Mouse (Mus musculus) lung, postnatal 0 days (tissue): Measurements from ENCODE around the gene Sorbs1. TPM values are rescaled to one million over a fixed set of nuclear protein-coding genes. Genes with fewer than 3 reads are reported as not detected.

ENCODE experiments used
- ATAC-seq: fragments of 200-750 bp; cut with Nextera tagmentation; 2 replicates; pipeline ENCODE4 v1.8.0; 2017; ENCODE audit warnings: moderate library complexity
- DNase-seq: peaks from one replicate; pipeline ENCODE4 v3.0.0-alpha.2; 2016; ENCODE audit warnings: low spot score
- H3K27ac ChIP-seq: fragments of 300-500 bp; sonication (generic); 2 replicates; pipeline ENCODE4 v1.5.1; 2014; ENCODE audit warnings: antibody characterized with exemption, mild to moderate bottlenecking, low read length, mixed read lengths
- H3K27me3 ChIP-seq: fragments of 300-500 bp; sonication (generic); replicated peaks from 2 replicates; pipeline ENCODE4 v1.6.1; 2014; ENCODE audit warnings: low read length, mixed read lengths; ENCODE audit not compliant: insufficient read depth
- H3K36me3 ChIP-seq: fragments of 300-500 bp; sonication (generic); 2 replicates; pipeline ENCODE4 v1.6.1; 2014; ENCODE audit warnings: low read length, mixed read lengths; ENCODE audit not compliant: insufficient read depth
- H3K4me1 ChIP-seq: fragments of 300-500 bp; sonication (generic); 2 replicates; pipeline ENCODE4 v1.6.1; 2014; ENCODE audit warnings: antibody characterized with exemption, low read depth, low read length, mixed read lengths; ENCODE audit not compliant: insufficient read depth
- H3K4me2 ChIP-seq: fragments of 300-500 bp; sonication (generic); replicated peaks from 2 replicates; pipeline ENCODE4 v1.6.1; 2014; ENCODE audit warnings: low read depth, mild to moderate bottlenecking, low read length, moderate library complexity, mixed read lengths
- H3K4me3 ChIP-seq: fragments of 300-500 bp; sonication (generic); 2 replicates; pipeline ENCODE4 v1.5.1; 2014; ENCODE audit warnings: low read depth, low read length
- H3K9ac ChIP-seq: fragments of 300-500 bp; sonication (generic); replicated peaks from 2 replicates; pipeline ENCODE4 v1.6.1; 2014; ENCODE audit warnings: low read depth, mild to moderate bottlenecking
- H3K9me3 ChIP-seq: fragments of 300-500 bp; sonication (generic); 2 replicates; pipeline ENCODE4 v1.6.1; 2016; ENCODE audit warnings: low read length, mixed read lengths
- CTCF ChIP-seq: IDR thresholded peaks from 2 replicates; pipeline ENCODE4 v1.5.1; 2016; ENCODE audit warnings: antibody characterized with exemption, mild to moderate bottlenecking
- EP300 ChIP-seq: IDR thresholded peaks from 2 replicates; pipeline ENCODE4 v1.6.1; 2016; ENCODE audit warnings: antibody characterized with exemption, mild to moderate bottlenecking, control low read depth
- WGBS: fragments of 180-500 bp; shearing (Covaris S2); extraction: QIAGEN DNeasy Blood & Tissue Kit; methylation state at CpG from one replicate; pipeline ENCODE4 v1.1.7; 2014; 5-methylcytosine and 5-hydroxymethylcytosine counted together
- polyA plus RNA-seq: library from polyadenylated mRNA; unstranded; fragments of >200 nt; fragmentation: Nextera tagmentation; extraction: Ambion mirVana; gene quantifications from 2 replicates; pipeline ENCODE4 v1.2.1, GENCODE M21; 2015

Gene Sorbs1
- polyA plus RNA-seq, 1 experiment from 2014 or later = 36.4 TPM

DNA sequence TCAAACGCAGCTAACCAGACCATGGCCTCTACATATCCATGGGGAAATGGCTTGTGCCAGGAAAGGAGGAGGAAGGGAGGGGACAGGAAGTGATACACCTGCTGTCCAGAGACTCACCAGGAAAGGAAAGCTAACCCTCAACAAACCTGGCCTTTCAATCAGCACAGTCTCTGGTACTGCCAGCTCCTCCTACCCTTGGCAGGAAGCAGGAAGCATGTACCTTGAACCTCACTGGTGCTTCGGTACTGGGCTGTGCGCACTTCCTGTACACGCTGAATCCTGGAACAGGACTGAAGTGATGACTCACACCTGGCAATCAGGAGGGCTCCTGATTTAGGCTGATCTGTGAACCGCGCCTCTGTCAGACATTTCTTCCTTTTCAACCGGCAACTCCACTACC is 206.0 kb downstream of the Sorbs1 start:
- Histone ChIP-seq H3K4me3 (no peak overlapping the region), H3K36me3 (no peaks in the 10 kb centered on the region; the same call in 1 of the 2 replicates), H3K27me3 (no peaks in the 10 kb centered on the region), H3K4me2 (no peak overlapping the region), H3K27ac (no peak overlapping the region), H3K4me1 (no peaks in the 10 kb centered on the region), H3K9me3 (no peaks in the 10 kb centered on the region), H3K9ac (no peak overlapping the region)
- 61% methylated on average over 7 of the region's 7 CpGs for WGBS
- ATAC-seq = peak; percentile 61; the same call in 1 of the 2 replicates
- peak; percentile 13 for DNase-seq
- no peak for TF ChIP-seq EP300
- TF ChIP-seq CTCF = no peak

DNA sequence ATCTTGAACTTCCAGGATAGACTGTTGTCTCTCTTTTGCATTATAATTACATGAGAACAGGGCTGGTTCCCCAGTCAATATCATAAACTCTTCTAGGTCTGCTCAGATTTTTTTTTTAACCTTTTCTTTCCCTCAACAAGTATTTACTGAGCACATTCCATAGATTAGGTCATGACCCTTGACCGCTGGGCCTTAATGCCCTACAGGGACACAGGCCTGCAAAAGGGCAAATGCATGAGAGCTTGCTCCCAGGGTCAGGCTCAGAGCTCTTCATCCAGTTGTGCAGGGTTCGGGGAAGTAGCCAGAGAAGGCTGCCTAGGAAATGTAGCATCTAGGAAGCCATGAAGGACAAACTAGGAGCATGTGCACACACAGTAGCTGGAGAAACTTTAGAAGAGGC is 206.9 kb downstream of the Sorbs1 start:
- 73% methylated on average over 2 of the region's 2 CpGs for WGBS
- no peak overlapping the region for H3K27ac ChIP-seq
- no peak overlapping the region for H3K4me2 ChIP-seq
- H3K4me1 ChIP-seq = no peaks in the 10 kb centered on the region
- H3K36me3 ChIP-seq = no peaks in the 10 kb centered on the region; the same call in 1 of the 2 replicates
- H3K9ac ChIP-seq = no peak overlapping the region
- DNase-seq = no peak
- H3K9me3 ChIP-seq = no peaks in the 10 kb centered on the region
- no peaks in the 10 kb centered on the region for H3K27me3 ChIP-seq
- no peak overlapping the region for H3K4me3 ChIP-seq
- TF ChIP-seq CTCF (no peak), EP300 (no peak)
- no peak for ATAC-seq

DNA sequence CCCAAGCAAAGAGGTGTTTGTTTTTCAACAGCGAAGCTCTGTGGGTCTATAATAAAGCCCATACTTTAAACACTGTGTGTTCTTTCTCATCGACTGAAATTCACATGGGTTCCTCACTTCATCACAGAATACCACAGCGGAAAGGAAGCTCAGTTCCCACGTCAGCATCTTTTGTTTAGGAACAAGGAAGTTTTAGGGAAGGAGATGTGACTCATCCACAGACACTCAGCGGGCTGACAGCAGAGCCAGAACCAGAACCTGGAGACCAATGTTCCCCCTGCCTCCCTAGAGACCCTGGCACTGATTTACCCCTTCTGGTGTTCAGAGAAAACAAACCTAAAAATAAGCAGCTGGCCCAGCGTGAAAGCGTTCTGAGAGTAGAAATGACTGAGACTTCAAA is 208.1 kb downstream of the Sorbs1 start:
- H3K27ac ChIP-seq = no peak overlapping the region
- H3K4me2 ChIP-seq = no peak overlapping the region
- H3K27me3 ChIP-seq = no peaks in the 10 kb centered on the region
- no peaks in the 10 kb centered on the region for H3K9me3 ChIP-seq
- no peak overlapping the region for H3K9ac ChIP-seq
- no peak for TF ChIP-seq EP300
- TF ChIP-seq CTCF = no peak
- DNase-seq (no peak), ATAC-seq (no peak)
- WGBS = 56% methylated on average over 7 of the region's 7 CpGs
- no peaks in the 10 kb centered on the region for H3K4me1 ChIP-seq
- no peak overlapping the region for H3K4me3 ChIP-seq
- H3K36me3 ChIP-seq = peaks cover 3% of the 10 kb centered on the region; the same call in 1 of the 2 replicates

DNA sequence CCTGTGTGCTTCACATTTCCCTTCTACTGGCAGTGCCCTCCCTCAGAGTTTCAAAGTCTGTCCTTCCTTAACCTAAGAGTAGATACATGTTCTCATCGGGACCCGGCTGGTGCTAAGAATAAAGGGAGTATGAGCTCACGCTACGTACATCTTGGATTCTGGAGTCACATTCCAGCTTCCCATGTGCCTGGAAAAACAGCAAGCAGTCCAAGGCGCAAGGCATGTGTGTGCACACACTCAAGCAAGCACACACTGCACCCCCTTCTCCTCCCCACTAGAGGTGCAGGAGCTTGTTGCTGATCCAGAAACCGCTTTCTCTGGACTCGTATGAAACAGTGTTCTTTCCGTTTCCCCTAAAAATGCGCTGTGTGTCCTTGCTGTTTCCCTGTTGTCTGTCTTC is 210.7 kb downstream of the Sorbs1 start:
- Histone ChIP-seq H3K36me3 (0 out of 2 replicates have a peak, but pooled peaks cover 3% of the 10 kb centered on the region), H3K9ac (no peak overlapping the region), H3K27ac (no peak overlapping the region), H3K4me1 (no peaks in the 10 kb centered on the region), H3K9me3 (no peaks in the 10 kb centered on the region), H3K27me3 (no peaks in the 10 kb centered on the region), H3K4me3 (no peak overlapping the region), H3K4me2 (no peak overlapping the region)
- TF ChIP-seq EP300 (no peak), CTCF (peak; percentile 31)
- DNase-seq = peak; percentile 23
- 49% methylated on average over 9 of the region's 9 CpGs for WGBS
- ATAC-seq = peak; percentile 57

DNA sequence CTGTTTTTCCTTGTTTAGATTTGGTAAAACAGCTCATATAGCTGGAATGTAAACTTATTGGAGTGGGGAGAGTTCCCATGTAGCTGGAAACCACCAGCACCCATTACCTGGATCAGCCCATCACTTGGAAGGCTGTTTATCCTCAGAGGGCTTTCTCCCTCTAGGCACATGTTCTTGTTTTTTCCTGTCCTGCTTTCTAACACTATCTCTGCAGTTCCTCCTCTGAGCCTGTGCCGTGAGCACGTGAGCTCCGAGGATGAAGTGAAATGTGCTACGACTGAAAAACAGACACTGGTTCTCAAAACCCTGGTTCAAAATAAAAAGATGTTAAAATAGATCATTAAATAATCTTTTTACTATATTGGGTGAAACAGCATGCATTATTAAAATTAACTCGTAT is 211.1 kb downstream of the Sorbs1 start:
- DNase-seq = no peak
- Histone ChIP-seq H3K4me3 (no peak overlapping the region), H3K36me3 (0 out of 2 replicates have a peak, but pooled peaks cover 3% of the 10 kb centered on the region), H3K4me2 (no peak overlapping the region), H3K9ac (no peak overlapping the region), H3K27ac (no peak overlapping the region), H3K4me1 (no peaks in the 10 kb centered on the region), H3K27me3 (no peaks in the 10 kb centered on the region), H3K9me3 (no peaks in the 10 kb centered on the region)
- ATAC-seq = no peak
- no peak for TF ChIP-seq CTCF
- no peak for TF ChIP-seq EP300
- WGBS = 68% methylated on average over 5 of the region's 5 CpGs

DNA sequence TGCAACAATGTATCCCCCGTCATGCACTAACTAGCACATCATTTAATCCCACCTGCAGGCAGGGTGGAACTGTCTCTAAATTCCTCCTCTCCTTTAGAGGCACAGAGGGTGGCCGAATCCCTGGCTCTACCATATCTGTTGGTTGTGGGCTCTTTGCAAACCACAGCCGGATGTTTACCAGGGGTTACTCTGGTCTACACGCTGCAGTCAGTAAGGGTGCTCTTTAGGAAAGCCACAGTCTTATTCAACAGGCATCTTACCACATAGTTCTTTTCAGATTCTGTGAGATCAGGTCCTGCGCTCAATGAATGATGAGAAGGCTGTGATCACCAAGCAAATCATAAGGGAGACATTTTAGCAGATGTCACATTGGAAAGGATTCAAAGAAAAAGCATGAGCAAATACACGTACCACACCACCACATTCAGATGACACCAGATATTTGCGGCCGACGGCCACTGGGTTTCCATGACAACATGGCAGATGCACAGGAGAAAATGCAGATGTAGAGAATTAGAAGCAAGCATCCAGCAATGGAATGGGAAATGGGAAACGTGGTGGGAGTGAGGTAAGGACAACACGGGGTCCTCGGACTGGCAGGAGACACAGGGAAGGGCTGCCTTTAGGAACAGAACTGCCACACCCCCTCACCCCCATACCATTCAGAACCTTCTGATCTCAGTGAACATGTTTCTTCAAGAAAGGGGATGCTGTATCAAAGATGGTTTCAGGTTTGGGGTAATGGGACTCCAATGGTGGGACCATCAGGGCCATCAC is 213.4 kb downstream of the Sorbs1 start:
- ATAC-seq (no peak), DNase-seq (no peak)
- H3K27me3 ChIP-seq = no peaks in the 10 kb centered on the region
- no peaks in the 10 kb centered on the region for H3K9me3 ChIP-seq
- 75% methylated on average over 12 of the region's 12 CpGs for WGBS
- 0 out of 2 replicates have a peak, but pooled peaks cover 3% of the 10 kb centered on the region for H3K36me3 ChIP-seq
- no peak overlapping the region for H3K9ac ChIP-seq
- no peak overlapping the region for H3K4me3 ChIP-seq
- H3K4me1 ChIP-seq = no peaks in the 10 kb centered on the region
- H3K4me2 ChIP-seq = no peak overlapping the region
- no peak overlapping the region for H3K27ac ChIP-seq
- TF ChIP-seq CTCF (no peak), EP300 (no peak)
